Mouse (Mus musculus) E14TG2a.4 (cell line): Measurements from ENCODE around the gene Stac.

Experiments
- H3K27me3 ChIP-seq: 2 replicates; pipeline ENCODE4 v1.6.1; 2014; ENCODE audit warnings: low read length, control low read depth; ENCODE audit not compliant: insufficient read depth
- H3K36me3 ChIP-seq: 2 replicates; pipeline ENCODE4 v1.6.1; 2014; ENCODE audit warnings: low read length, control low read depth; ENCODE audit not compliant: insufficient read depth
- H3K4me1 ChIP-seq: replicated peaks from 2 replicates; pipeline ENCODE4 v1.6.1; 2014; ENCODE audit warnings: low read depth, low read length, control low read depth
- H3K4me3 ChIP-seq: replicated peaks from 2 replicates; pipeline ENCODE4 v1.5.1; 2014; ENCODE audit warnings: mild to moderate bottlenecking, low read length
- H3K9me3 ChIP-seq: 2 replicates; pipeline ENCODE4 v1.6.1; 2014; ENCODE audit warnings: low read length, control low read depth
- CTCF ChIP-seq: conservative IDR thresholded peaks from 2 replicates; pipeline ENCODE4 v1.5.1; 2014; ENCODE audit warnings: low read length
- NANOG ChIP-seq: IDR thresholded peaks from 2 replicates; pipeline ENCODE4 v1.6.1; 2014; ENCODE audit warnings: borderline replicate concordance, low read length, mixed read lengths
- POU5F1 ChIP-seq: IDR thresholded peaks from 2 replicates; pipeline ENCODE4 v1.6.1; 2014; ENCODE audit warnings: low read length, borderline replicate concordance

The Stac gene

GRCm38 (mm10) chr9:111523111-111523510 is 167.0 kb downstream of the Stac start:
- TF ChIP-seq POU5F1 (no peak), NANOG (no peak), CTCF (no peak)
- H3K4me3 ChIP-seq: peak overlapping the region; percentile 93
- no peaks in the 10 kb centered on the region for H3K9me3 ChIP-seq

GRCm38 (mm10) chr9:111522226-111522625 is 167.9 kb downstream of the Stac start:
- no peaks in the 10 kb centered on the region for H3K9me3 ChIP-seq
- H3K4me1 ChIP-seq: peaks cover 38% of the 10 kb centered on the region

More at GRCm38 (mm10) chr9:111523111-111523510, 167.0 kb downstream of the Stac start:
- Histone ChIP-seq H3K27me3 (no peaks in the 10 kb centered on the region), H3K4me1 (peaks cover 46% of the 10 kb centered on the region), H3K36me3 (peaks cover 20% of the 10 kb centered on the region)

GRCm38 (mm10) chr9:111515536-111515935 is 174.6 kb downstream of the Stac start:
- H3K36me3 ChIP-seq: peaks cover 13% of the 10 kb centered on the region
- H3K4me1 ChIP-seq: peaks cover 56% of the 10 kb centered on the region
- no peak overlapping the region for H3K4me3 ChIP-seq
- TF ChIP-seq POU5F1 (no peak), NANOG (no peak), CTCF (no peak)
- H3K27me3 ChIP-seq: no peaks in the 10 kb centered on the region
- H3K9me3 ChIP-seq: no peaks in the 10 kb centered on the region

More at GRCm38 (mm10) chr9:111522226-111522625, 167.9 kb downstream of the Stac start:
- TF ChIP-seq NANOG: no peak
- no peak for TF ChIP-seq CTCF
- no peak for TF ChIP-seq POU5F1
- Histone ChIP-seq H3K27me3 (no peaks in the 10 kb centered on the region), H3K36me3 (peaks cover 20% of the 10 kb centered on the region), H3K4me3 (peak overlapping the region; percentile 93)

GRCm38 (mm10) chr9:111514586-111515473 is 175.3 kb downstream of the Stac start:
- H3K9me3 ChIP-seq: no peaks in the 10 kb centered on the region
- H3K4me1 ChIP-seq: peaks cover 56% of the 10 kb centered on the region
- H3K27me3 ChIP-seq: no peaks in the 10 kb centered on the region
- H3K4me3 ChIP-seq: no peak overlapping the region
- peaks cover 9% of the 10 kb centered on the region for H3K36me3 ChIP-seq
- no peak for TF ChIP-seq NANOG
- TF ChIP-seq CTCF: no peak
- no peak for TF ChIP-seq POU5F1
